8 mouse cellular contexts compared by ENCODE assay signal in genomic region chr11:118289562-118289961, GRCm38 (mm10). TPM values are rescaled to one million over a fixed set of nuclear protein-coding genes. Genes with fewer than 3 reads are reported as not detected.
DNase-seq lines count a peak whose midpoint lies in the region; ATAC-seq and TF ChIP-seq lines count a peak whose summit lies in the region.

No protein-coding gene starts in this region.

- H3K9me3 ChIP-seq in heart, embryonic 15.5 days (replicated peaks): no peaks in the 10 kb centered on the region
- H3K9me3 ChIP-seq in MEL (replicated peaks; ENCODE audit: insufficient read depth, low read length): no peaks in the 10 kb centered on the region
- no peaks in the 10 kb centered on the region for H3K9me3 ChIP-seq in forebrain, embryonic 14.5 days (replicated peaks; ENCODE audit: control insufficient read depth, low read length)

- H3K36me3 ChIP-seq in heart, embryonic 15.5 days: peaks cover 25% of the 10 kb centered on the region
- peaks cover 0 to 11% of the 10 kb centered on the region in 2 experiments; a peak in 2 of 4 replicates for H3K36me3 ChIP-seq in MEL (ENCODE audit: control insufficient read depth in 1 of 2, insufficient read depth in 2 of 2, low read length in 2 of 2)
- H3K36me3 ChIP-seq in forebrain, embryonic 14.5 days (ENCODE audit: control insufficient read depth, insufficient read depth, low read length): peaks cover 32% of the 10 kb centered on the region

- H3K4me2 ChIP-seq in heart, embryonic 15.5 days: peak overlapping the region; percentile 87
- H3K4me2 ChIP-seq in forebrain, embryonic 14.5 days (ENCODE audit: low read length): peak overlapping the region; percentile 68

- no peak for TF ChIP-seq POLR2A in MEL (IDR thresholded peaks at IDR 0.05; ENCODE audit: control insufficient read depth in 1 of 2, insufficient read depth in 1 of 2, low read depth in 1 of 2, low read length in 2 of 2, poor library complexity in 1 of 2)

- intact Hi-C loops in heart, postnatal 10 days (cut with DNase I): no loop called here

- ATAC-seq in heart, embryonic 15.5 days (replicated peaks; ENCODE audit: insufficient number of reproducible peaks, insufficient read depth, low FRiP score, low read depth): no peak; the same call in 1 of the 2 replicates
- ATAC-seq in forebrain, embryonic 14.5 days: no peak

- no peak for TF ChIP-seq RAD21 in MEL (IDR thresholded peaks at IDR 0.05; ENCODE audit: low read depth, low read length)

- TF ChIP-seq EP300 in MEL (IDR thresholded peaks at IDR 0.05; ENCODE audit: low read depth in 1 of 2, low read length in 2 of 2): 0 out of 4 replicates have a peak, but pooled peaks of 1 of the 2 experiments have one; percentile 7

- peaks cover 30% of the 10 kb centered on the region for H3K79me2 ChIP-seq in MEL (ENCODE audit: control insufficient read depth, insufficient read depth, low read length, poor library complexity)

- H3K4me3 ChIP-seq in heart, embryonic 15.5 days: peak overlapping the region; percentile 97
- peak overlapping the region; percentile 84 to 91 for H3K4me3 ChIP-seq in MEL (ENCODE audit: control insufficient read depth in 1 of 2, insufficient read depth in 1 of 2, low read depth in 2 of 2, low read length in 2 of 2)
- peak overlapping the region; percentile 64 for H3K4me3 ChIP-seq in forebrain, embryonic 14.5 days (ENCODE audit: low read depth, low read length)

- no peak for TF ChIP-seq CTCF in MEL (IDR thresholded peaks at IDR 0.05 in 2 of 3, conservative IDR thresholded peaks at IDR 0.05 in 1 of 3; ENCODE audit: control insufficient read depth in 1 of 3, insufficient read depth in 1 of 3, low read depth in 2 of 3, low read length in 3 of 3, poor library complexity in 1 of 3, severe bottlenecking in 1 of 3)

- H3K4me1 ChIP-seq in heart, embryonic 15.5 days (replicated peaks): peaks cover 24% of the 10 kb centered on the region
- H3K4me1 ChIP-seq in MEL (ENCODE audit: control insufficient read depth in 1 of 2, insufficient read depth in 2 of 2, low read length in 2 of 2): peaks cover 0 to 14% of the 10 kb centered on the region in 2 experiments; a peak in 2 of 4 replicates
- peaks cover 14% of the 10 kb centered on the region for H3K4me1 ChIP-seq in forebrain, embryonic 14.5 days (ENCODE audit: control insufficient read depth, insufficient read depth, low read length)

- WGBS in heart, embryonic 15.5 days: under 1% methylated on average over 22 of the region's 22 CpGs
- 0% methylated on average over 22 of the region's 22 CpGs for WGBS in forebrain, embryonic 14.5 days

- no peak for DNase-seq in heart, postnatal 10 days
- DNase-seq in MEL (ENCODE audit: low read depth, low spot score): no peak
- no peak for DNase-seq in forebrain, embryonic 14.5 days (ENCODE audit: low spot score)
- peak; percentile 11 for DNase-seq in mesoderm, embryonic 11.5 days (ENCODE audit: low read depth, low spot score)
- DNase-seq in layer of hippocampus, adult 8-10 months (ENCODE audit: low spot score in 2 of 2): no peak
- no peak for DNase-seq in adrenal gland, adult 2 months
- no peak for DNase-seq in right cerebral cortex, postnatal 10 days (ENCODE audit: low spot score in 2 of 2)

- peak overlapping the region; percentile 88 for H3K27ac ChIP-seq in heart, embryonic 15.5 days
- H3K27ac ChIP-seq in MEL (ENCODE audit: control insufficient read depth, low read depth, low read length): peak overlapping the region; percentile 63
- peak overlapping the region; percentile 61 for H3K27ac ChIP-seq in forebrain, embryonic 14.5 days (ENCODE audit: low read depth, low read length)

- H3K9ac ChIP-seq in heart, embryonic 15.5 days: peak overlapping the region; percentile 96
- H3K9ac ChIP-seq in MEL (ENCODE audit: control insufficient read depth, low read depth, low read length, poor library complexity, severe bottlenecking): peak overlapping the region; percentile 90
- peak overlapping the region; percentile 67 for H3K9ac ChIP-seq in forebrain, embryonic 14.5 days (ENCODE audit: low read length)

- H3K27me3 ChIP-seq in heart, embryonic 15.5 days: no peaks in the 10 kb centered on the region
- peaks cover 0 to 9% of the 10 kb centered on the region in 2 experiments; a peak in 2 of 4 replicates for H3K27me3 ChIP-seq in MEL (ENCODE audit: control insufficient read depth in 1 of 2, insufficient read depth in 2 of 2, low read length in 2 of 2)
- H3K27me3 ChIP-seq in forebrain, embryonic 14.5 days (replicated peaks; ENCODE audit: control insufficient read depth, insufficient read depth, low read length): no peaks in the 10 kb centered on the region

TF ChIP-seq in MEL, 35 proteins besides CTCF, POLR2A, EP300 and RAD21:
- TF ChIP-seq MXI1 (IDR thresholded peaks at IDR 0.05; ENCODE audit: low read depth, low read length) (no peak), SMC3 (IDR thresholded peaks at IDR 0.05; ENCODE audit: low read depth, low read length) (peak; percentile 2; the same call in 1 of the 2 replicates)
TF ChIP-seq in MEL: peak in this region for 1.

RNA-seq across cellular contexts. Expression of gene Usp36, which starts 0.5 kb away (rescaled TPM):
- polyA plus RNA-seq in heart, embryonic 15.5 days (2015; fragmentation: Nextera tagmentation; extraction: Ambion mirVana): 11.6 and 16.7 TPM in 2 replicates
- 10 to 100 TPM; 13.9 TPM for total RNA-seq in heart, postnatal 10 days (2021)
- total RNA-seq in MEL (2012; rRNA removed): 21.3 and 24.8 TPM in 2 replicates
- polyA plus RNA-seq in MEL (2012; ENCODE audit: insufficient read depth in 1 of 2, insufficient read length in 2 of 2, low read depth in 1 of 2, low replicate concordance in 2 of 2, missing spikeins in 1 of 2): 10 to 100 TPM; 50.7 to 89.6 TPM
- polyA plus RNA-seq in forebrain, embryonic 14.5 days (2014; fragmentation: Nextera tagmentation; extraction: Ambion mirVana): 7.1 and 8.7 TPM in 2 replicates
- total RNA-seq in layer of hippocampus, adult 8-10 months (2022): 10 to 100 TPM; 28.7 to 33.8 (median 30.8) TPM
- 10 to 100 TPM; 18.7 to 26.2 TPM for total RNA-seq in adrenal gland, adult 2 months (2021)
- 21.4 and 22.4 TPM in 2 replicates for polyA plus RNA-seq in adrenal gland, adult 2 months (2012; rRNA removed)

RNA-seq across cellular contexts. Expression of gene Cyth1, which starts 41.2 kb away (rescaled TPM):
- 18.0 and 24.4 TPM in 2 replicates for polyA plus RNA-seq in heart, embryonic 15.5 days (2015; fragmentation: Nextera tagmentation; extraction: Ambion mirVana)
- total RNA-seq in heart, postnatal 10 days (2021): 10 to 100 TPM; 51.2 to 59.7 TPM
- 12.0 and 13.6 TPM in 2 replicates for total RNA-seq in MEL (2012; rRNA removed)
- polyA plus RNA-seq in MEL (2012; ENCODE audit: insufficient read depth in 1 of 2, insufficient read length in 2 of 2, low read depth in 1 of 2, low replicate concordance in 2 of 2, missing spikeins in 1 of 2): 10 to 100 TPM in 1 of 2 experiments, not detected in 1; 13.2 TPM
- polyA plus RNA-seq in forebrain, embryonic 14.5 days (2014; fragmentation: Nextera tagmentation; extraction: Ambion mirVana): 21.9 and 24.8 TPM in 2 replicates
- total RNA-seq in layer of hippocampus, adult 8-10 months (2022): 10 to 100 TPM; 84.7 to 96.8 (median 89.4) TPM
- 10 to 100 TPM; 28.9 to 34.0 TPM for total RNA-seq in adrenal gland, adult 2 months (2021)
- 13.8 and 16.1 TPM in 2 replicates for polyA plus RNA-seq in adrenal gland, adult 2 months (2012; rRNA removed)

RNA-seq across cellular contexts. Expression of gene Cep295nl, which starts 52.7 kb away (rescaled TPM):
- polyA plus RNA-seq in heart, embryonic 15.5 days (2015; fragmentation: Nextera tagmentation; extraction: Ambion mirVana): 0.20 and 0.33 TPM in 2 replicates
- 1 to 10 TPM; 1.4 to 2.0 TPM for total RNA-seq in heart, postnatal 10 days (2021)
- not detected in 2 replicates for total RNA-seq in MEL (2012; rRNA removed)
- not detected for polyA plus RNA-seq in MEL (2012; ENCODE audit: insufficient read depth in 1 of 2, insufficient read length in 2 of 2, low read depth in 1 of 2, low replicate concordance in 2 of 2, missing spikeins in 1 of 2)
- 0.11 TPM in 2 replicates for polyA plus RNA-seq in forebrain, embryonic 14.5 days (2014; fragmentation: Nextera tagmentation; extraction: Ambion mirVana)
- 1 to 10 TPM; 1.5 to 2.2 (median 2.1) TPM for total RNA-seq in layer of hippocampus, adult 8-10 months (2022)
- under 1 TPM; 0.46 to 0.93 TPM for total RNA-seq in adrenal gland, adult 2 months (2021)
- 0.12 TPM in 1 of 2 replicates, not detected in the other for polyA plus RNA-seq in adrenal gland, adult 2 months (2012; rRNA removed)
